Mouse (Mus musculus): ENCODE measurements around the gene Gga1.

- TF ChIP-seq POLR2A (IDR thresholded peaks at IDR 0.05; ENCODE audit: insufficient read depth, low read depth, low read length) = no peak
- TF ChIP-seq CTCF (IDR thresholded peaks at IDR 0.05; ENCODE audit: insufficient read depth, low read depth, low read length) = no peak
Measured at GRCm38 (mm10) chr15:78922700-78923099, 45.7 kb downstream of the Gga1 start.
